Mouse (Mus musculus): ENCODE data around the gene Apol11a.
"Not testable (repeated sequence)": the region's sequence is repeated elsewhere in the genome, so short reads cannot be mapped to it uniquely, and the experiment has no call there.

DNA sequence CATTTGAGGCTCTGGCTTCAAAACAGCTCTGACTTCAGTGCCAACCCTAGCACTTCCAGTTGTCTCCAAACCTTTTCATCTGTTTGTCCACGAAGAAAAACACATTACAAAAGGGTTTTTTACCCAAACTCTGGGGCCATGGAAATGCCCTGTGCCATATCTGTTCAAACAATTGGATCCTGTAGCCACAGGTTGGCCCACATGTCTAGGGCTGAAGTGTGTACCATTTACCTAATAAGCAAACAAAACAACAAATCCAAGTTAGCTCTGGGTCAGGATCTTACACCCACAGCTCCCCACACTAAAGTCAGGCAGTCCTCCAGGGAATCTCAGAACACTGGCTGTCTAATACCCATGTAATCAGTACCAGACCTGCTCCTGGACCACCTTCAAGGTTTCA, 31.1 kb downstream of the Apol11a start:
- not testable (repeated sequence) for TF ChIP-seq CTCF (IDR thresholded peaks at IDR 0.05; ENCODE audit: low read depth); EP300 (optimal IDR thresholded peaks at IDR 0.05)

Measured in stomach, postnatal 0 days (tissue).